Mouse (Mus musculus) cortical plate, adult 2 months (tissue): ENCODE results near the gene Mcm10.

Source experiments
- CTCF ChIP-seq: fragments of 200-500 bp; IDR thresholded peaks from 2 replicates; pipeline ENCODE4 v1.5.1; 2011; ENCODE audit warnings: mild to moderate bottlenecking, control low read depth, low read length; ENCODE audit not compliant: insufficient read depth; ENCODE audit errors: extremely low read depth
- POLR2A ChIP-seq: fragments of 200-500 bp; IDR thresholded peaks from 2 replicates; pipeline ENCODE4 v1.6.1; 2011; ENCODE audit warnings: mild to moderate bottlenecking, low read length, control low read depth; ENCODE audit not compliant: insufficient read depth; ENCODE audit errors: extremely low read depth

DNA sequence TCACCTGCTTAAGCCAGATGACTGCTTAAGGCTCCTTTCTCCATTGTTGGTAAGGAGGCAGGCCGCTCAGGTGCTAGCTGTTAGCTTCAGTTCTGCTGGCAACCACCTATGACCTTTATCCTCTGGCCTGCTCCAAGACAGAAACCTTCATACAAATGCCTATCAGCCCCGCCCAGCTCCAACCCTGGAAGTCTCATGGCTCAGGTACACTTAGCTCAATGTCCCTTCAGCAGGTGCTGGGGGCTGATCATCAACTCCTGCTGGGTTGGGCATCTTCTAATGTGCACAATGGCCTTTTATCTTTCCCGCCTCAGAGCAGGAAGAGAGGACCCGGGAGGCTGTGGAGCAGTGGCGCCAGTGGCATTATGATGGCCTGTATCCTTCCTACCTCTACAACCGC lies 27.6 kb downstream of the Mcm10 start:
- no peak for TF ChIP-seq POLR2A
- no peak for TF ChIP-seq CTCF
